Mouse (Mus musculus) right cerebral cortex, postnatal 14 days (tissue): ENCODE measurements at regions not wholly inside any gene's neighbourhood (a gene's known extent, or its start where the extent isn't known, plus 50 kb on each side); places are given as distances from the start of the nearest gene placed in this dataset.
A peak's percentile ranks its signal among the peaks of the same experiment; 100 is the strongest.

ENCODE experiments used
- DNase-seq: peaks from one replicate; pipeline ENCODE4 v3.0.0; 2022

GRCm38 (mm10) chr2:180388122-180388521 is 53.6 kb upstream of the Gata5 start:
- no peak for DNase-seq

- DNase-seq: no peak
Measured at GRCm38 (mm10) chr2:180387305-180387704, 52.8 kb upstream of the Gata5 start.

- peak; percentile 8 for DNase-seq
Measured at GRCm38 (mm10) chr2:180385967-180386688, 51.6 kb upstream of the Gata5 start.

GRCm38 (mm10) chr2:180385231-180385895 is 50.9 kb upstream of the Gata5 start:
- no peak for DNase-seq
